Mouse (Mus musculus) gastrocnemius, postnatal 25 days (tissue): ENCODE measurements around the gene Rgs8. TPM values are rescaled to one million over a fixed set of nuclear protein-coding genes. Genes with fewer than 3 reads are reported as not detected.

Experiments used
- DNase-seq: peaks from one replicate; pipeline ENCODE4 v3.0.0; 2022
- total RNA-seq, 2 experiments: library from RNA; stranded (reverse); gene quantifications; 1 replicate in 1 of 2; 2 replicates in 1 of 2; pipeline ENCODE4 v1.2.3; 2021

The Rgs8 gene
- total RNA-seq, 2 experiments from 2014 or later: 0.32 TPM; not detected in 1

DNA sequence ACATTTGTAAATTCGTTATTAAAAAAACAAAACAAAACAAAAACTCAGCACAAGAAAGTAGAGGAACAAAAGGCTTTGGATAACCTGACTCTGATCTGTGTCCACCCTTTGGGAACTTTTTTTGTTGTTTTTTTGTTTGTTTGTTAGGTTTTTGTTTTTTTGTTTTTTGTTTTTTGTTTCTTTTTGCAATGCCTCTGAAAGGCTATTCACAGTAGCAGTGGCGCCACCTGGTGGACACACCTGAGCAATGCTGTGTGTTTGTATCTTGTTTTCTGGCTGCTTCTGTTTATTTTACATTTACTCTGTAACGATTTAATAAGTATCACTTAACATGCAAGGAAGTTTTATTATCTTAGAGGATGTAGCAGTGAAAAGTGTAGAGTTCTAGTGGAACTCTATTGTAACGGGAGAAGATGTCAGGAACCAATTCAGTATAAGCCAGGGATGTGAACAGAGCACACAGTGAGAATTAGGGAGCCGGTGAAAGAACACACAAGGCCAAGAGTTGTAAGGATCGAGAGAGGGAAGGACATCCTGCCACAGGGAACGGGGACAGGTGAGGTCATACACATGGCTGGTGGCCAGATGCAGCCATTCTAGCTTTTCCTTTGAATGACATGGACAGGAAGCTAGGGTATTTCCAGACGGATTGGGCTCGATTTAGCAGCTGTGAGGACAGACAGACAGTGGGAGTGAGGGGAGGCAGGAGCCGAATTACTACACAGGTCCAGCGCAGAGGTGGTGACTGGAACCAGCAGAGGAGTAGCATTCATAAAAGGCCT, 89.7 kb downstream of the Rgs8 start:
- no peak for DNase-seq

DNA sequence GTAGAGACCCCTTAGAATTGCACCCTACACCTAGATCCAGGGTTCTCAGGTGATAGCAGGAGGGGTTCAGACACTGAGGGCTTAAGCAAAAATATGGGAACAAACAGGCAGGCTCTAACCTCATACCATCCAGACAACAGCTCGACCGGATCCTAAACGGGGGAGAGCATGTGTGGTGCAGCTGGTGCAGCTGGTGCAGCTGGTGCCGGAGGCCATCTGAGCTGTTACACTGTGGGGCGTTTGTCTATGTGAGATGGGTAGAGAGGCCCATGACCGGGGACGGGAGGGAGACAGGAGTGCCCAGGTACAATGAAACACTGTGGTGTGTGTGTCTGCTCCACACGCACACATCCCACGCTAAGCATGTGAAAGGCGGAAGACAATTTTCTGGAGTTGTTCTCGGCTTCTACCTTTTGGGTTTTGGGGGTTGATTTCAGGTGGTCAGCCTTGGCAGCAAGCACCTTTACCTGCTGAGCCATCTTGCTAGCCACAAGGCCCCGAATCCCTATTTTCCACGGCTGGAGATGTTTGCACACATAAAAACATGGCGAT, 93.4 kb downstream of the Rgs8 start:
- no peak for DNase-seq

GRCm38 (mm10) chr1:153746728-153747127, 93.9 kb downstream of the Rgs8 start:
- peak; percentile 37 for DNase-seq

- no peak for DNase-seq
Observed at GRCm38 (mm10) chr1:153747861-153748530, 95.2 kb downstream of the Rgs8 start.

DNA sequence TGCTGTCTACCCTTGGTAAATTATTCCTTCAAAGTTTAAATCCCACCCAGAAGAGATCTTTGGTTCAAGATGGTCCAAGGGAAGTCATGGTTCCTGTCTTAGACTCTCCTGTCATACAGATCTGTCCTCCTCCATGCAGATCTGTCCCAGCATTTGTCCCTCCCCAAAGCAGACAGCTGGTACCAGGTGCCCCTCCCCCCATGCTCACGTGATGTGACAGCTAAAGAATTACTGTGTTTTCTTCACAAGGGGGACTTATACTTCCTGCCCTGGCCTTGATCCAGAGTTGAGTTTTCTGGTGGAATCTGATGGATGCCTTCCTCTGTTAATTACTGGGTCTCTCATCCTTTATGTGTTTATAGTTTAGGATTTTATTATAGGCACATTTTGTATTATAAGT, 95.7 kb downstream of the Rgs8 start:
- no peak for DNase-seq

DNA sequence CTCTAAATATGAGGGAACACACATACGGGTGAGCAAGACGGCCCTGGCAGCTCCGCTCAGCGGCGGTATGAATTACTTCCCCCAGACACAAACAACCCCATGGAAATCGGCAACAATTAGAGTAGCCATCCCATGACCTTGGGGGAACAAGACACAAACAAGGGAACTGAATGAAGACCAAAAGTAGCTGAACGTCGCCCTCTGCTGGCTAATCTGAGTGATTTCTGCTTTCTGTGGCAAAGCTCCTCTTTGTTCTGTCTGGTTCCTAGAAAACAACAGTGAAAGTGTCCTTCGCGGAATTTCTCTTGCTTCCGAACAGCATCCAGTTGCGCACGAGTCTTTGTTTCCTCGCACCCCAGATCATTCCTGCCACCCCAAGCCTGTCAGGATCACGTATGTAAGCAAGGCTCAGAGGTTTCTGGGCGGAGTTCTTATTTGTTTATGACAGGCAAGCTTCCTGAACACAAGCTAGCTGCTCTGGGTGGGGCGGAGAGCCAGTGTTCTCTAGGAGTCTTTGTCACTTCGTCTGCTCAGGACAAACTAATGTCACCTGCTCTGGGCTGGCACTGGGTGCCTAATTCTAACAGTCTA, 96.5 kb downstream of the Rgs8 start, which contains the start of gene Rnasel:
Gene Rnasel, plus strand, starts transcription at position 216 of the 591 bp plus-strand sequence.
- peak; percentile 43 for DNase-seq

Other genes starting within 250 kb of the Rgs8 start
- not detected for gene Shcbp1l, start 227.9 kb upstream of the Rgs8 start, total RNA-seq
- 10 to 100 TPM; 26.0 to 26.8 TPM for gene Dhx9, start 165.4 kb upstream of the Rgs8 start, total RNA-seq
- gene Npl, start 103.0 kb upstream of the Rgs8 start, total RNA-seq: 1 to 10 TPM in 1 of 2 experiments, under 1 TPM in 1; 0.90 to 2.1 TPM
- gene Rgs16, start 87.3 kb downstream of the Rgs8 start, total RNA-seq: 1 to 10 TPM; 1.1 to 1.6 TPM
- gene Rnasel, start 96.4 kb downstream of the Rgs8 start, total RNA-seq: 1 to 10 TPM; 1.5 to 3.2 TPM
- not detected for gene Rgsl1, start 191.1 kb downstream of the Rgs8 start, total RNA-seq
- not detected for gene Teddm1b, start 221.3 kb downstream of the Rgs8 start, total RNA-seq
- not detected for gene Teddm1a, start 238.7 kb downstream of the Rgs8 start, total RNA-seq
- 100 to 1,000 TPM; 232 to 471 TPM for gene Glul, start 246.9 kb downstream of the Rgs8 start, total RNA-seq
- gene Teddm2, start 247.2 kb downstream of the Rgs8 start, total RNA-seq: 1 to 10 TPM; 1.6 to 2.3 TPM